Mouse (Mus musculus): ENCODE data around the gene Hyls1. TPM values are rescaled to one million over a fixed set of nuclear protein-coding genes. Genes with fewer than 3 reads are reported as not detected.

Gene Hyls1
- polyA plus RNA-seq, 1 experiment from 2014 or later, result 4.7 TPM

DNA sequence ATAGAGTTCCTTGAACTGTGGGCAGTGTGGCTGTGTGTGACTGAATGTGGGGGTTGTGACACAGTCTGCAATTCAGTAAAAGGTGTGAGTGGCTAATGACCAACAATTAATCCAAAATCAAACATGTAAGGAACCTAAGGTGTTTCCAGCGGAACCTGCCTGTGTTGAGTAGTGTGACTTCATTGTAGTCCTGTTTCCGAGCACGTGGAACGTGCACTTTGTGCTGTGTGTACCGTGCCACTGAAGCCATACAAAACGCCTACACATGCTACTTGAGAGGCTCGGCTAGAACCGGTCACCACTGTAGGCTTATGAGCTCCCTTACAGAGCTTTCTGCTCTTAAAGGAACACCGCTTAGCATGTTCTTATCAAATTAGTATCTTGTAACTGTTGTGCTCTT, 21.7 kb downstream of the Hyls1 start:
- Histone ChIP-seq H3K4me1 (replicated peaks; ENCODE audit: control insufficient read depth, insufficient read depth) (no peaks in the 10 kb centered on the region), H3K9me3 (ENCODE audit: control insufficient read depth, low read length) (no peaks in the 10 kb centered on the region), H3K36me3 (ENCODE audit: control insufficient read depth, insufficient read depth, low read length) (no peaks in the 10 kb centered on the region), H3K9ac (ENCODE audit: low read length) (no peak overlapping the region), H3K4me2 (replicated peaks; ENCODE audit: low read depth) (no peak overlapping the region), H3K27ac (replicated peaks) (no peak overlapping the region), H3K27me3 (ENCODE audit: control insufficient read depth, insufficient read depth, low read length) (no peaks in the 10 kb centered on the region), H3K4me3 (ENCODE audit: low read depth, low read length) (no peak overlapping the region)
- no peak for DNase-seq (ENCODE audit: low spot score)
- ATAC-seq (ENCODE audit: low FRiP score, low TSS enrichment), result peak; percentile 73
- WGBS, result 53% methylated on average over 9 of the region's 9 CpGs
- no peak for TF ChIP-seq EP300 (optimal IDR thresholded peaks at IDR 0.05)
- TF ChIP-seq CTCF (IDR thresholded peaks at IDR 0.05; ENCODE audit: low read depth), result no peak

DNA sequence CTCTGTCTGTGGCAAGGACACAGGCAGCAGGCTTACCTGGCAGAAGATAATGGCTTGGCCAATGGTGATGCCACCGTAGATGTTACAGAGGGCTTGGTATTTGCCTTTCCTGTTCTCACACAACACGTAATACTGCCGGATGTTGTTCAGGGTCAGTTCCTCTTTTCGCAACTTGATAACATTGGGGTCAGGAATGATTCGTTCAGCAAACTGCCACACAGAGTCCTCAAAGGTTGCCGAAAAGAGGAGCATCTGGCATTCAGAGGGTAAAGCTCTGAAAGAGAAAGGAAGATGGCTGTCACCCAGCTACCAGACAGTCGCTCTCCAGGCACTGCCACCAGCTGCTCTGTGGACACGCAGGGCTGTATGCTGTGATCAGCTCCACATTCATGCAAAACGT, 23.5 kb downstream of the Hyls1 start:
- TF ChIP-seq EP300 (optimal IDR thresholded peaks at IDR 0.05) (no peak), CTCF (IDR thresholded peaks at IDR 0.05; ENCODE audit: low read depth) (no peak)
- H3K9ac ChIP-seq (ENCODE audit: low read length), result no peak overlapping the region
- H3K36me3 ChIP-seq (ENCODE audit: control insufficient read depth, insufficient read depth, low read length), result no peaks in the 10 kb centered on the region
- no peaks in the 10 kb centered on the region for H3K27me3 ChIP-seq (ENCODE audit: control insufficient read depth, insufficient read depth, low read length)
- H3K4me1 ChIP-seq (replicated peaks; ENCODE audit: control insufficient read depth, insufficient read depth), result no peaks in the 10 kb centered on the region
- H3K27ac ChIP-seq (replicated peaks), result no peak overlapping the region
- ATAC-seq (ENCODE audit: low FRiP score, low TSS enrichment), result no peak
- no peak for DNase-seq (ENCODE audit: low spot score)
- WGBS, result 68% methylated on average over 9 of the region's 9 CpGs
- no peak overlapping the region for H3K4me3 ChIP-seq (ENCODE audit: low read depth, low read length)
- no peaks in the 10 kb centered on the region for H3K9me3 ChIP-seq (ENCODE audit: control insufficient read depth, low read length)
- no peak overlapping the region for H3K4me2 ChIP-seq (replicated peaks; ENCODE audit: low read depth)

GRCm38 (mm10) chr9:35545704-35546103, 24.5 kb downstream of the Hyls1 start:
- no peak for TF ChIP-seq EP300 (optimal IDR thresholded peaks at IDR 0.05)
- peak; percentile 52 for TF ChIP-seq CTCF (IDR thresholded peaks at IDR 0.05; ENCODE audit: low read depth)
- no peak overlapping the region for H3K9ac ChIP-seq (ENCODE audit: low read length)
- ATAC-seq (ENCODE audit: low FRiP score, low TSS enrichment), result no peak
- no peaks in the 10 kb centered on the region for H3K4me1 ChIP-seq (replicated peaks; ENCODE audit: control insufficient read depth, insufficient read depth)
- H3K27ac ChIP-seq (replicated peaks), result no peak overlapping the region
- no peaks in the 10 kb centered on the region for H3K36me3 ChIP-seq (ENCODE audit: control insufficient read depth, insufficient read depth, low read length)
- H3K4me3 ChIP-seq (ENCODE audit: low read depth, low read length), result no peak overlapping the region
- no peaks in the 10 kb centered on the region for H3K9me3 ChIP-seq (ENCODE audit: control insufficient read depth, low read length)
- no peaks in the 10 kb centered on the region for H3K27me3 ChIP-seq (ENCODE audit: control insufficient read depth, insufficient read depth, low read length)
- 67% methylated on average over 12 of the region's 12 CpGs for WGBS
- no peak overlapping the region for H3K4me2 ChIP-seq (replicated peaks; ENCODE audit: low read depth)
- DNase-seq (ENCODE audit: low spot score), result no peak

- Histone ChIP-seq H3K4me3 (ENCODE audit: low read depth, low read length) (no peak overlapping the region), H3K4me1 (replicated peaks; ENCODE audit: control insufficient read depth, insufficient read depth) (no peaks in the 10 kb centered on the region), H3K9ac (ENCODE audit: low read length) (no peak overlapping the region), H3K27me3 (ENCODE audit: control insufficient read depth, insufficient read depth, low read length) (no peaks in the 10 kb centered on the region), H3K36me3 (ENCODE audit: control insufficient read depth, insufficient read depth, low read length) (no peaks in the 10 kb centered on the region), H3K27ac (replicated peaks) (no peak overlapping the region), H3K9me3 (ENCODE audit: control insufficient read depth, low read length) (no peaks in the 10 kb centered on the region), H3K4me2 (replicated peaks; ENCODE audit: low read depth) (no peak overlapping the region)
- ATAC-seq (ENCODE audit: low FRiP score, low TSS enrichment), result no peak
- no peak for TF ChIP-seq EP300 (optimal IDR thresholded peaks at IDR 0.05)
- 59% methylated on average over 2 of the region's 2 CpGs for WGBS
- no peak for DNase-seq (ENCODE audit: low spot score)
Observed at GRCm38 (mm10) chr9:35544666-35545065, 25.5 kb downstream of the Hyls1 start.

GRCm38 (mm10) chr9:35543099-35543860, 26.9 kb downstream of the Hyls1 start:
- ATAC-seq (ENCODE audit: low FRiP score, low TSS enrichment), result no peak
- TF ChIP-seq CTCF (IDR thresholded peaks at IDR 0.05; ENCODE audit: low read depth) (no peak), EP300 (optimal IDR thresholded peaks at IDR 0.05) (no peak)
- Histone ChIP-seq H3K36me3 (ENCODE audit: control insufficient read depth, insufficient read depth, low read length) (no peaks in the 10 kb centered on the region), H3K4me1 (replicated peaks; ENCODE audit: control insufficient read depth, insufficient read depth) (no peaks in the 10 kb centered on the region), H3K27me3 (ENCODE audit: control insufficient read depth, insufficient read depth, low read length) (no peaks in the 10 kb centered on the region), H3K27ac (replicated peaks) (no peak overlapping the region), H3K4me3 (ENCODE audit: low read depth, low read length) (no peak overlapping the region), H3K9ac (ENCODE audit: low read length) (no peak overlapping the region), H3K4me2 (replicated peaks; ENCODE audit: low read depth) (no peak overlapping the region), H3K9me3 (ENCODE audit: control insufficient read depth, low read length) (no peaks in the 10 kb centered on the region)
- 74% methylated on average over 14 of the region's 14 CpGs for WGBS
- DNase-seq (ENCODE audit: low spot score), result no peak

DNA sequence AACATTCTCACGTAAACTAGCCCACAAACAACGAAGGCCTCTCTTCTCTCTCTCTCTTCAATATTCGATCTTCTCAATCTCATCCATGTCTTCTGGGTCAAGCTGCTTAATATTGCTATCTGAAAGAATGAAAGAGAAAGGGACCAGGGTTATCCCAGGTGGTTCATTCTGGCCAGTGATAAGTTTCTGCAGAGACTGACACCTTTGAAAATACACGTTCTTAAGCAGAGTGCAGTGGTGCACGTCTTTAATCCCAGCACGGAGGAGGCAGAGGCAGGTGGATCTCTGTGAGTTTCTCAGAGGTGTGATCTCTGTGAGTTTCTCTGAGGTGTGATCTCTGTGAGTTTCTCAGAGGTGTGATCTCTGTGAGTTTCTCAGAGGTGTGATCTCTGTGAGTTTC, 28.3 kb downstream of the Hyls1 start:
- no peaks in the 10 kb centered on the region for H3K4me1 ChIP-seq (replicated peaks; ENCODE audit: control insufficient read depth, insufficient read depth)
- ATAC-seq (ENCODE audit: low FRiP score, low TSS enrichment) (no peak), DNase-seq (ENCODE audit: low spot score) (no peak)
- no peak overlapping the region for H3K27ac ChIP-seq (replicated peaks)
- WGBS, result 67% methylated on average over 6 of the region's 6 CpGs
- H3K4me3 ChIP-seq (ENCODE audit: low read depth, low read length), result no peak overlapping the region
- no peak overlapping the region for H3K9ac ChIP-seq (ENCODE audit: low read length)
- TF ChIP-seq EP300 (optimal IDR thresholded peaks at IDR 0.05) (no peak), CTCF (IDR thresholded peaks at IDR 0.05; ENCODE audit: low read depth) (no peak)
- no peaks in the 10 kb centered on the region for H3K9me3 ChIP-seq (ENCODE audit: control insufficient read depth, low read length)
- H3K27me3 ChIP-seq (ENCODE audit: control insufficient read depth, insufficient read depth, low read length), result no peaks in the 10 kb centered on the region
- no peaks in the 10 kb centered on the region for H3K36me3 ChIP-seq (ENCODE audit: control insufficient read depth, insufficient read depth, low read length)
- H3K4me2 ChIP-seq (replicated peaks; ENCODE audit: low read depth), result no peak overlapping the region

All from stomach, postnatal 0 days (tissue).